Mouse (Mus musculus) stomach, postnatal 0 days (tissue): ENCODE data around the gene Nipal4. TPM values are rescaled to one million over a fixed set of nuclear protein-coding genes. Genes with fewer than 3 reads are reported as not detected.

Experiments used
- ATAC-seq: fragments of 200-750 bp; cut with Nextera tagmentation; 2 replicates; pipeline ENCODE4 v1.8.0; 2017; ENCODE audit not compliant: low FRiP score, low TSS enrichment
- DNase-seq: peaks from one replicate; pipeline ENCODE4 v3.0.0-alpha.2; 2016; ENCODE audit warnings: low spot score
- H3K27ac ChIP-seq: fragments of 300-500 bp; sonication (generic); replicated peaks from 2 replicates; pipeline ENCODE4 v1.5.1; 2014; ENCODE audit warnings: mild to moderate bottlenecking, control low read depth
- H3K27me3 ChIP-seq: fragments of 300-500 bp; sonication (generic); 2 replicates; pipeline ENCODE4 v1.6.1; 2014; ENCODE audit warnings: low read length; ENCODE audit not compliant: control insufficient read depth, insufficient read depth
- H3K36me3 ChIP-seq: fragments of 300-500 bp; sonication (generic); 2 replicates; pipeline ENCODE4 v1.6.1; 2014; ENCODE audit warnings: low read length, mixed read lengths; ENCODE audit not compliant: control insufficient read depth, insufficient read depth
- H3K4me1 ChIP-seq: fragments of 300-500 bp; sonication (generic); replicated peaks from 2 replicates; pipeline ENCODE4 v1.6.1; 2014; ENCODE audit warnings: antibody characterized with exemption; ENCODE audit not compliant: control insufficient read depth, insufficient read depth
- H3K4me2 ChIP-seq: fragments of 300-500 bp; sonication (generic); replicated peaks from 2 replicates; pipeline ENCODE4 v1.6.1; 2014; ENCODE audit warnings: low read depth, mild to moderate bottlenecking, control low read depth, moderate library complexity
- H3K4me3 ChIP-seq: fragments of 300-500 bp; sonication (generic); 2 replicates; pipeline ENCODE4 v1.5.1; 2014; ENCODE audit warnings: low read depth, low read length, control low read depth
- H3K9ac ChIP-seq: fragments of 300-500 bp; sonication (generic); 2 replicates; pipeline ENCODE4 v1.6.1; 2014; ENCODE audit warnings: mild to moderate bottlenecking, low read length, control low read depth, mixed read lengths
- H3K9me3 ChIP-seq: fragments of 300-500 bp; sonication (generic); 2 replicates; pipeline ENCODE4 v1.6.1; 2016; ENCODE audit warnings: low read length; ENCODE audit not compliant: control insufficient read depth
- CTCF ChIP-seq: IDR thresholded peaks from 2 replicates; pipeline ENCODE4 v1.5.1; 2016; ENCODE audit warnings: antibody characterized with exemption, low read depth, mild to moderate bottlenecking, moderate library complexity
- EP300 ChIP-seq: optimal IDR thresholded peaks from 2 replicates; pipeline ENCODE3; 2016; ENCODE audit warnings: antibody characterized with exemption
- WGBS: fragments of 180-500 bp; shearing (Covaris S2); extraction: QIAGEN DNeasy Blood & Tissue Kit; methylation state at CpG from one replicate; pipeline ENCODE4 v1.1.7; 2014; 5-methylcytosine and 5-hydroxymethylcytosine counted together
- polyA plus RNA-seq: library from polyadenylated mRNA; unstranded; fragments of >200 nt; fragmentation: Nextera tagmentation; extraction: Ambion mirVana; gene quantifications from 2 replicates; pipeline ENCODE4 v1.2.1, GENCODE M21; 2015

Gene Nipal4
- polyA plus RNA-seq, 1 experiment from 2014 or later: 30.0 TPM

DNA sequence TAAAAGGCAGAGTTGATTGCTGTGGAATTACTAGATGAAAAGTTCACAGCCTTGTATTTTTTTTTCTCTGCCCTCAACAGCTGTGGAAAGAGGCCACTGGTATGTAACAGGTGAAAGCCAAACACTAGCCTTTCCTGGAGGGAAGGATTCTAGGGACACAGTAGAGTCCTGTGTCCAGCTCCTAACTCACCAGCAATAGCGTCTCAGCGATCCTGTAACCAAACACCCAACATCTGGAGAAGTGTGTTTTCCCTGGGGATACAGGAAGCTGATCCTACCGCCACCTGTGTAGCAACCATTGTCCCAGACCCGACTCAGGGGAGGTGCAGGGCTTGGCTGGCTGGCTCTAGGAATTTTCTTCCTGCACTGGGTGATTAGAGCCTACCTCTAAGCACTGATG, 46.7 kb downstream of the Nipal4 start:
- H3K4me3 ChIP-seq: no peak overlapping the region
- TF ChIP-seq CTCF (no peak), EP300 (no peak)
- no peak overlapping the region for H3K9ac ChIP-seq
- peaks cover 4% of the 10 kb centered on the region; the same call in 1 of the 2 replicates for H3K36me3 ChIP-seq
- H3K9me3 ChIP-seq: no peaks in the 10 kb centered on the region
- DNase-seq (no peak), ATAC-seq (no peak)
- 23% methylated on average over 4 of the region's 4 CpGs for WGBS
- no peak overlapping the region for H3K4me2 ChIP-seq
- no peak overlapping the region for H3K27ac ChIP-seq
- no peaks in the 10 kb centered on the region; the same call in 1 of the 2 replicates for H3K4me1 ChIP-seq
- no peaks in the 10 kb centered on the region for H3K27me3 ChIP-seq

DNA sequence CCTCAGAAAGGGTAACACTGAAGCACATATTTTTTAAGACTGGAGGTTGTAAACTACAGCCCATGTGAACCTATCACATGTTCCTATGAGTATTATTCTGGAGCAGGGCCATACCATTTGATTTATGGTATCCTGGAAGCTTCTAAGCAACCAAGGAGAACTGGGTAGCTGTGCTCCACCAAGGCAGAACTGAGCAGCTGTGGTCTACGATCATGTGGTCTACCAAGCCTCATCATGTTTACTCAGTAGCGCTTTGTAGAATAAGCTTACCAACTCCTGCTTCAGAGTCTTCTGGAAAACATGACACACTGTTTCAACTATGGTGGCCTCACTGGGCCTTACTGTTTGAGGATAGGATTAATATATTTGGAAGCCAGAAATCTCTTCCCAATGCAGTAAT, 49.8 kb downstream of the Nipal4 start:
- 34% methylated on average over 2 of the region's 2 CpGs for WGBS
- Histone ChIP-seq H3K27ac (peak overlapping the region; percentile 63; the same call in 1 of the 2 replicates), H3K27me3 (no peaks in the 10 kb centered on the region), H3K4me2 (no peak overlapping the region), H3K9me3 (no peaks in the 10 kb centered on the region), H3K4me1 (no peaks in the 10 kb centered on the region; the same call in 1 of the 2 replicates), H3K4me3 (no peak overlapping the region), H3K36me3 (peaks cover 5% of the 10 kb centered on the region; the same call in 1 of the 2 replicates), H3K9ac (no peak overlapping the region)
- DNase-seq (no peak), ATAC-seq (peak; percentile 70; the same call in 1 of the 2 replicates)
- TF ChIP-seq CTCF (no peak), EP300 (no peak)

DNA sequence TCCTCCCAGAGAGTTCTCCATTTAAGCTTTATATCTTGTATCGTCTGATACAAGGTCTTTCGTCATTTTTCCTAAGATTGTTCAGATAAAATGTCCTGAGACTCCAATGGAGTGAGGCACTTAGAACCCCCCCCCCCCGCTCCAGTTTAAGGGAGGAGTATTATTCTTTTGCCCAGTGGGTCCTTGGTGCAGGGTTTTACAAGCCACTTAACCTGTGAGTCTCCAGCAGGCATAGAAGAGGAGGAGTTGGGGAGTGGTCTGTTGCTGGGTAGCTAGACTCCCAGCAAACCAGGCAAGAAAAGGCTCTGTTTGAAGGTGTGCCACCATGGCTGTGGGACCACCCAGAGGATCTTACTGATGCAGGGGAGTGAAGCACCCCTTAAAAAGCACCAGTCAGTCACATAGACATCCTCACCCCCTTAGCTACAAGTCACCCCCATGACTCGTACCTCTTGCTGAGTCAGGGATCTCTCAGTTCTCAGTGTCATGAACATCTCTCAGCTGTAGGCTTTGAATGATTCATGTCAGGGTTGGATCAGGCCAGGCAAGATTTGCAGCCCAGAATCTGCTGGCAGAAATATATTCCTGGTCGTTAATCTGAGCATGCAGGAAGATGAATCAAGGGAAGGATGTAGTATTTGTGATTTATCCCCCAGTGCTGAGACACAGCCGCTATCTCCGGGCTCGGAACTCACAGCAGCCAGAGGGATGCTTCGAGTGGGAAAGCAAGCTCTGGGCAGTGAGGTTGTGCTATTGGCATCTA, 50.7 kb downstream of the Nipal4 start:
- 54% methylated on average over 9 of the region's 9 CpGs for WGBS

DNA sequence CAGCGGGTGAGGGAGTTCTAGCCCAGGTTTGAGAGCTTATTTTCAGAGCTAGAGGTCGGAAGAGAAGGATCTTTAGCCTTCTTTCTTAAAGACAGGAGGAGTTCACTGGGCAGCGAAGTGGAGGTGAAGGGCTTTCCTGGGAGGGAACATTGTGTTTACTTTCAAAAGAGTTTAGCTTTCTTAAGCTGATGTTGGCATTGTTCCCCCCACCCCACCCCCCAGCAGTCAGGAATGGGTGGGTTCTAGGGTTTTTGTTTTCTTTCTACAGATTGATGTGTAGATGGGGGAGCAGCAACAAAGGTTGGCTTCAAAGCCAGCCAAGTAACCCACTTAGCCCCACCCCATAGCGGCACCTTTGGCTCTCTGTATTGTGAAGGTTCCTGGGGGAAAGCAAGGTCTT, 51.3 kb downstream of the Nipal4 start:
- ATAC-seq (no peak), DNase-seq (no peak)
- H3K4me2 ChIP-seq: no peak overlapping the region
- H3K4me3 ChIP-seq: no peak overlapping the region
- H3K27me3 ChIP-seq: no peaks in the 10 kb centered on the region
- 60% methylated on average over 4 of the region's 4 CpGs for WGBS
- no peak for TF ChIP-seq EP300
- no peak for TF ChIP-seq CTCF
- H3K36me3 ChIP-seq: peaks cover 2% of the 10 kb centered on the region; the same call in 1 of the 2 replicates
- no peaks in the 10 kb centered on the region for H3K9me3 ChIP-seq
- H3K4me1 ChIP-seq: no peaks in the 10 kb centered on the region; the same call in 1 of the 2 replicates
- H3K27ac ChIP-seq: 0 out of 2 replicates have a peak overlapping the region, but pooled peaks have one; percentile 30
- H3K9ac ChIP-seq: no peak overlapping the region

More for the DNA sequence above, 50.7 kb downstream of the Nipal4 start:
- Histone ChIP-seq H3K9me3 (no peaks in the 10 kb centered on the region), H3K4me1 (no peaks in the 10 kb centered on the region; the same call in 1 of the 2 replicates), H3K9ac (no peak overlapping the region), H3K4me3 (no peak overlapping the region), H3K27me3 (no peaks in the 10 kb centered on the region), H3K4me2 (no peak overlapping the region), H3K27ac (peak overlapping the region; percentile 63), H3K36me3 (peaks cover 2% of the 10 kb centered on the region; the same call in 1 of the 2 replicates)
- TF ChIP-seq CTCF (no peak), EP300 (no peak)
- ATAC-seq (no peak), DNase-seq (no peak)

DNA sequence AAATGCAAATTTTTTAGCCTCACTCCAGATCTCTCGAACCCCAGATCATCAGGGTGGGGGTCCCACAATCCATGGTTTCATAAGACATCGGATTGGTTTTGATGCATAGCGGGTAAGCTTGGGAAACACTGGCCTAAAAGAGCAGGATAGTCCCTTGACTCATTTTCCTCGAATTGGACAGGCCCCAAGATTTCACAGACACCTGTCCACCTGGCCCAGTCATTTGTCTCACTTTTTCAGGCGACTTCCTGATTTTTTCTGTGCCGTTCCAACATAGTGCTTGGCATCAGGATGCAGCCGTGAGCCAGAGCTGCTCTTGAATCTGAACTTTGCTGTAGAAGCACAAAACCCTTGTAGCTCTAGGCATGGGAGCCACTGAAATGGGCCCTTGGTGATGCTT, 52.1 kb downstream of the Nipal4 start:
- H3K27ac ChIP-seq: no peak overlapping the region
- WGBS: 86% methylated on average over 7 of the region's 7 CpGs
- no peaks in the 10 kb centered on the region for H3K9me3 ChIP-seq
- H3K4me2 ChIP-seq: no peak overlapping the region
- H3K9ac ChIP-seq: no peak overlapping the region
- no peaks in the 10 kb centered on the region; the same call in 1 of the 2 replicates for H3K4me1 ChIP-seq
- H3K27me3 ChIP-seq: no peaks in the 10 kb centered on the region
- ATAC-seq: no peak
- TF ChIP-seq CTCF: no peak
- TF ChIP-seq EP300: no peak
- no peak for DNase-seq
- peaks cover 2% of the 10 kb centered on the region; the same call in 1 of the 2 replicates for H3K36me3 ChIP-seq
- H3K4me3 ChIP-seq: no peak overlapping the region

DNA sequence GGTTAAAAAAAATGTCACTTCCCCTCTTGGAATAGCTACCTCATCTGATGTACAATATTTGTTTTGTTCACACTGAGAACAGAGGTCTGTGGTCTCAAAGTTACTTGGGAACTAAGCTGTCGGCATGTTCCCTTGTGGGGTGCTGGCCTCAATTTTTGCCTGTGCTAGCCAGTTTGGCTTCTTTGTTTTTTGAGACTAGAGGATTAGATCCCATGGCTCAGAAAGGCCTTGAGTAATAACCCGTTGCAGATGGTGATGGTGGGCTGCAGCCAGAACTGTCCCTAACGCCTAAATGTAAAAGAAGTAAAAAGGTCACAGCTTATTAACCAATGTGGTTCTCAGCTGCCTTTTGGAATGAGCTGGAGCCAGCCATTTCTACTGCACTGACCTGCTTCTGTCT, 53.1 kb downstream of the Nipal4 start:
- H3K27me3 ChIP-seq: no peaks in the 10 kb centered on the region
- H3K4me3 ChIP-seq: no peak overlapping the region
- WGBS: 59% methylated on average over 3 of the region's 3 CpGs
- DNase-seq (no peak), ATAC-seq (no peak)
- no peak overlapping the region for H3K4me2 ChIP-seq
- TF ChIP-seq EP300: no peak
- no peak for TF ChIP-seq CTCF
- H3K27ac ChIP-seq: no peak overlapping the region; the same call in 1 of the 2 replicates
- no peak overlapping the region for H3K9ac ChIP-seq
- H3K36me3 ChIP-seq: 0 out of 2 replicates have a peak, but pooled peaks cover 2% of the 10 kb centered on the region
- H3K9me3 ChIP-seq: no peaks in the 10 kb centered on the region
- H3K4me1 ChIP-seq: no peaks in the 10 kb centered on the region; the same call in 1 of the 2 replicates
